In genomic region chr10:28746426-28746825, GRCm38 (mm10) we compare ENCODE assay signal across 19 mouse cellular contexts.
DNase-seq lines count a peak whose midpoint lies in the region; ATAC-seq lines count a peak whose summit lies in the region.
"Had no signal": no experiment of that assay in that cellular context is flagged by ENCODE, and none has a peak within 500 bp of the region (broad histone marks: within the 10 kb centered on the region; RNA-seq: fewer than 3 reads in every experiment).

No protein-coding gene starts in this region.

- DNase-seq in left cerebral cortex, postnatal 14 days (ENCODE audit: low spot score in 2 of 2) = no peak
- no peak for DNase-seq in gastrocnemius, adult 18-20 months (ENCODE audit: low spot score)
- DNase-seq: adrenal gland, postnatal 10 days; adrenal gland, postnatal 25 days; B cell, adult 2 months; cerebellum, adult 11 months; cerebellum, adult 18-20 months; cerebellum, adult 8-10 months; cerebellum, adult 9-11 months; cerebellum, postnatal 14 days; cerebellum, postnatal 36 days had no signal

- intact Hi-C loops in left cerebral cortex, postnatal 14 days (cut with DNase I) = no loop called here

- 0 out of 2 replicates have a peak, but pooled peaks have one; percentile 52 for ATAC-seq in common myeloid progenitor, adult 5-6 weeks (replicated peaks; ENCODE audit: low read depth, poor library complexity, severe bottlenecking)
- ATAC-seq in megakaryocyte, adult 5-6 weeks (ENCODE audit: poor library complexity, severe bottlenecking) = peak; percentile 73
- ATAC-seq in erythroblast, adult 5-6 weeks (replicated peaks; ENCODE audit: low FRiP score, poor library complexity, severe bottlenecking) = no peak
- ATAC-seq: activated CD4-positive, CD25-positive, alpha-beta regulatory T cell, adult 4 months; CD4-positive, CD25-positive, alpha-beta regulatory T cell, adult 4 months; forebrain, embryonic 14.5 days; forebrain, embryonic 16.5 days; Patski had no signal
